Mouse (Mus musculus): ENCODE measurements around the gene Rpl19.

GRCm38 (mm10) chr11:98021565-98022252 is 4.8 kb upstream of the Rpl19 start:
- TF ChIP-seq CTCF (IDR thresholded peaks at IDR 0.05; ENCODE audit: extremely low read depth, insufficient read depth, low read length) (no peak), POLR2A (IDR thresholded peaks at IDR 0.05; ENCODE audit: extremely low read depth, insufficient read depth, low read length) (no peak)
